Mouse (Mus musculus): ENCODE results near the gene Sned1. TPM values are rescaled to one million over a fixed set of nuclear protein-coding genes. Genes with fewer than 3 reads are reported as not detected.
"Not testable (repeated sequence)": the region's sequence is repeated elsewhere in the genome, so short reads cannot be mapped to it uniquely, and the experiment has no call there.

Gene Sned1
- total RNA-seq, 4 experiments from 2014 or later = 7.4 to 11.0 (median 9.1) TPM

DNA sequence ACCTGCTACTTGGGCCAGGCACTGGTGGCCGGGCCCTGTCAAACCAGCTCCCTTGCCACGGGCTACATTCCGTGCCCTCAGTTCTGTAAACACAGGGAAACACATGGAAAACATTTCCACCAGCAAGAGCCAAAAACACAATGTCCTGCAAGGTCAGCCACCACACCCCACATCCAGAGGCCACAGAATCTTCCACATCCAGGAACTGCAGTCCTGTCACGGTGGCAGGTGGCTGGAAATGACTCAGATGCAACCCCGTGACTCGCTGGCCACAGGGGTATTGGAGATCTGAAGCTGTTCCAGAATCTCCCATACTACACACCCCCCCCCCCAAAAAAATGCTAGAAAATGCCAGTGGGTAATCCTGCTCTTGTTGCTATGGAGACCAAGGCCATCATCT, 6.4 kb upstream of the Sned1 start:
- no peak for DNase-seq (ENCODE audit: low spot score in 2 of 2)

GRCm38 (mm10) chr1:93229626-93230025, 6.0 kb upstream of the Sned1 start:
- no peak for DNase-seq (ENCODE audit: low spot score in 2 of 2)

DNA sequence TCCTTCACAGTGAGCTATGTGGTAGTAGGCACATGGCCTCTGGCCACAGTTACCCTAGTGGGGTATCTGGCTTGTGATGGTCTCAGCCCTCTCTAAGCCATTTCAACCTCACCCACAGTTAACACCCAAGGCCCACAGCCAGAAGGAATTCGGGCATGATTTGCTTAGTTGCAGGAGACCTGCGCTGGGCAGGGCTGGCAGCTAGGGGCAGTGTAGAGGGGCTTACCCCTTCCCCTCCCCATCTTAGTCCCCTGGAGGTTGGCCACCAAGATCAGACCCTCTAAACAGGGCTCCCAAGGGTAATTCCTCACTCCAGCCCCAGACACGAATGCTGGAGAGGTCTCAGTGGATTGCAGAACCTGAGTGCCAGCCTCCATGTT, 894 bp downstream of the Sned1 start:
- no peak for DNase-seq (ENCODE audit: low spot score in 2 of 2)

- no peak for DNase-seq (ENCODE audit: low spot score in 2 of 2)
These were observed 2.0 kb downstream of the Sned1 start for GRCm38 (mm10) chr1:93237676-93238075.

GRCm38 (mm10) chr1:93238201-93238600, 2.6 kb downstream of the Sned1 start:
- DNase-seq (ENCODE audit: low spot score in 2 of 2) = no peak

- no peak for DNase-seq (ENCODE audit: low spot score in 2 of 2)
These were observed 10.3 kb downstream of the Sned1 start for GRCm38 (mm10) chr1:93245936-93246335.

DNA sequence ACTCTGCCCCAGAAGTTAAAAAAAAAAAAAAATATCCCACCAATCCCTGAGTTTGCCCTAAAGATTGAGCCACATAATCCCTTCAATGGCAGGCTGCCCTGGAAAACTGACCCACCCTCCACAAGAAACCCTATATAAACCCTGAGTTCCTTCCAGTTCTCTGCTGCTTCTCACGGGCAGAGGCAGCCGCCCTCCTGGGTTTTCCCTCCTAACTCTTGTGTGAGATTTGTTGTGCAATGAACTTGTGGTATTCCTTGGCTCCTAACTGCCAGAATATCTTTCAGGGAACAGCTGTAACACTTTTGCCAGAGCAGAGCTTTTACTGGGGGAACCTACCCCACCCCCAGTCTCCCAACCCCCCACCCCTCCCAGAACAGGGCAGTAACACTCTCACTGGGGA, 16.9 kb downstream of the Sned1 start:
- no peak for DNase-seq (ENCODE audit: low spot score in 2 of 2)

- DNase-seq (ENCODE audit: low spot score in 2 of 2) = no peak
These were observed 20.1 kb downstream of the Sned1 start for GRCm38 (mm10) chr1:93255761-93256160.

GRCm38 (mm10) chr1:93257560-93257959, 21.9 kb downstream of the Sned1 start:
- no peak for DNase-seq (ENCODE audit: low spot score in 2 of 2)

DNA sequence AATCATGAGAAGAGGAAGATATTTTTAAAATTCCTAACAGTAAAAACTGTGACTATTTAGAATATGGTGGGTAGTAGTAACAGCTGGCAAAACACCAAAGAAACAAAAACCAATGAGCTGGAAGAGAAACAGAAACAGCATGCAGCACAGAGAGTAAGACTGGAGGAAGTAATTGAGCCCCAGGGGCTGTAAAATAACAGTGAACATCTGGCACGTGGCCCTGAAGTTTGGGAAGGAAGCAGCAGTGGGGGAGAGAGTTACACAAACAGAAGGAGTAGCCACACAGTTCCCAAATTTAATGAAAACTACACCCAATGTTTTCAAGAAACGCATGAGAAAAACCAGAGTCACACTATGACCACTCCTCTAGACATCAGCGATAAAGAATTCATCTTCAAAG, 31.6 kb downstream of the Sned1 start:
- no peak for DNase-seq (ENCODE audit: low spot score in 2 of 2)

GRCm38 (mm10) chr1:93268246-93268645, 32.6 kb downstream of the Sned1 start:
- no peak for DNase-seq (ENCODE audit: low spot score in 2 of 2)

- DNase-seq (ENCODE audit: low spot score in 2 of 2) = no peak
These were observed 35.0 kb downstream of the Sned1 start for GRCm38 (mm10) chr1:93270516-93271240.

DNA sequence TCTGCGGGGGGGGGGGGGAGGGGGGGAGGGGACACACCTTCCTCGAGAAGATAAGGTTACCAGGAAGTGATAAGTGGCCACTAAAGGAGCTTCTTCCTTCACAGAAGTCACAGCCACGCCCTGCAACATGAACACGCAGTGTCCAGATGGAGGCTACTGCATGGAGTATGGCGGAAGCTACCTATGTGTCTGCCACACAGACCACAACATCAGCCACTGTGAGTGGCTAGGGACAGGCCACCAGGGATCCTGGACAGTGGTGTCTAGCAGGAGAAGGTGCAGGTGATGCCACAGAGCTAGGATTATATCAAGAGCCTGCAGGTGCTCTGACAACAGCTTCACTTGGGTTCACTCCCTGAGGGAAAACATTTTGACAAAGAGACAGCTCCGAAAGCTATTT, 36.1 kb downstream of the Sned1 start:
- DNase-seq (ENCODE audit: low spot score in 2 of 2) = no peak

- DNase-seq (ENCODE audit: low spot score in 2 of 2) = no peak
These were observed 36.8 kb downstream of the Sned1 start for GRCm38 (mm10) chr1:93272409-93272821.

GRCm38 (mm10) chr1:93275561-93275960, 39.9 kb downstream of the Sned1 start:
- DNase-seq (ENCODE audit: low spot score in 2 of 2) = no peak

DNA sequence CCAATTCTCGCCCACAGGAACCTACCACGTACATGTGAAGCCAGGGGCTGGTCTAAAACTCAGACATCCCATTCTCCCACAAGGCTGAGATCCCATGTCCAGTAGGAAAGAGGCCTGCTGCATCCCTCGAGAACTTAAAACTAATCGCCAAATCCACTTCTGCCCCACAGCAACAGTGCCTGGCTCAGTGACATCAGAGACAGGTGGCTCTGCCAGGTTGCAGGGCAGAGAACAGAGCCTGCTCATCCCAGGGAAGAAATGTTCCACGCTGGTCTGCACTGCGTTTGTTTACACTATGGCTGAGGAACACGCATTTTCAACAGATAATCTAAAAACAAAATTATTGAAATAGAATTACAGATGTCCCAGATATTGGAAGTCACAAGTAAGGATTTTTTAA, 41.4 kb downstream of the Sned1 start:
- no peak for DNase-seq (ENCODE audit: low spot score in 2 of 2)

GRCm38 (mm10) chr1:93289678-93290214, 54.1 kb downstream of the Sned1 start:
- no peak for DNase-seq (ENCODE audit: low spot score in 2 of 2)

DNA sequence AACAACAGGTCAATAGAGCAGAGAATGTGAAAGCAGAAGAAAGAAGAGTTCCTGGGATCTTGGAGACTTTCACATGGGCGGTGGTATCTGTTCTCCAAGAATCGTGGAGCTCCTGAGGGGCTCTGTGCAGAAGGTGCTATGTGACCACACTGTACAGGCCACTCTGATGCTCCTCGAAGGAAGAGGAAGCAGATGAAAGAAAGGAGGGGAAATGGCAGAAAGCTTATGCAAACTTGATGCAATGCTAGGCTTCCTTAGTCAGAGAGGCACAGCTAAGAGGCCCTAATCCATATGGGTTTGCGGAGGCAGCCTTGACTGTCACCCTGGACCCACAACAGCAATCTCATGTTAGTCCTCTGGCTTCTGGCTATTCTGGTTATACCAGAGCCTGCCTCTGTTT, 55.3 kb downstream of the Sned1 start:
- DNase-seq (ENCODE audit: low spot score in 2 of 2) = no peak

- no peak for DNase-seq (ENCODE audit: low spot score in 2 of 2)
These were observed 56.0 kb downstream of the Sned1 start for GRCm38 (mm10) chr1:93291591-93291990.

- DNase-seq (ENCODE audit: low spot score in 2 of 2) = no peak
These were observed 56.4 kb downstream of the Sned1 start for GRCm38 (mm10) chr1:93292006-93292405.

DNA sequence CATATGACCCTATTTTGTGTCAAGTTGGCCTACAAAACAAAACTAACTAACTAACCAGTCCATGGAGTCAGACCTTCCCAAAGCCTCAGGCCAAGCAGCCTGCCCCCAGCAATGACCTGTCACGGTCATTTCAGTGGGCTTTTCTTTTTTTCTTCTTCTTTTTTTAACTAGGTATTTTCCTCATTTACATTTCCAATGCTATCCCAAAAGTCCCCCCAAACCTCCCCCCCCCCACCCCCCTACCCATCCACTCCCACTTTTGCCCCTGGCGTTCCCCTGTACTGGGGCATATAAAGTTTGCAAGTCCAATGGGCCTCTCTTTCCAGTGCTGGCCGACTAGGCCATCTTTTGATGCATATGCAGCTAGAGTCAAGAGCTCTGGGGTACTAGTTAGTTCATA, 58.9 kb downstream of the Sned1 start:
- DNase-seq (ENCODE audit: low spot score in 2 of 2) = not testable (repeated sequence)

DNA sequence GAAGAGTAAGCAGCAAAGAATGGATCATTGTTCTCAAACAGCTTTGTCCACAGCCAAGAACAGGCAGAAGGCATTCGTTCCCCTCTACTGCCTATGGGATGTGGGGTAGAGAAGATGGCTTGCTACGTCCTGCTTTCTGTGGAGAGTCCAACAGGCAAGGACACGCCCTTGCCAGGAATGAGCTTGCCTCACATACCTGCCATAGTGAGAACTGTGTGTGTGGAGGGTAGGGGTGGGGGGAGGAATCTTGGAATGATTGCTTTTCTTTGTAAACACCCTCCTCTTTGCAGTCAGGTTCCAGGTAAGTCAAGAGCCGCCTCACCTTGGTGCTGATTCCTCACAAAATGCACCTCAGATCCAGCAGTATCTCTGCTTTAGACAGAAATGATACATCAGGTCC, 64.2 kb downstream of the Sned1 start:
- no peak for DNase-seq (ENCODE audit: low spot score in 2 of 2)

DNA sequence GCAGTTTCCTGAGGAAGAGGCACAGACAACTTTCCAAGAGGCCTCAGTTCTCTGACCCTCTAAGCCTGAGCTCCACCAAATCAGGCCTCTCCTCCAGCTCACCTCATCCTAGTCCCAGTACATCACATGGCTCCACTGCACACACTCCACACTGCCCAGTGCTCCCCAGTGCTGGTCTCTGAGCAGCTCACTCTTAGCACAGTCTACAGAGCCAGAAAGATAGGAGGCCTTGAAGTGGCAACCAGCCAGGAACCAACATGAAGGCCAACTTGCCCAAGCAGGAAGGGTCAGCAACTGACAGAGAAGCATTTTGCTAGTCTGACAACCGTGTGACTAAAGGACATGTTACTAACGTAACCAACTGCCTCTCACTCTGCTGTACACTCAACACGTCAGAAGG, 64.9 kb downstream of the Sned1 start:
- no peak for DNase-seq (ENCODE audit: low spot score in 2 of 2)
